Mouse (Mus musculus) liver (tissue): ENCODE data around the gene Plaa.
A peak's percentile ranks its signal among the peaks of the same experiment; 100 is the strongest.

ENCODE experiments used
- DNase-seq: peaks from one replicate; pipeline ENCODE4 v3.0.0-alpha.2; 2020; ENCODE audit warnings: mixed read lengths

The Plaa gene

GRCm38 (mm10) chr4:94554955-94555494 lies 48.0 kb downstream of the Plaa start:
- DNase-seq = peak; percentile 60

GRCm38 (mm10) chr4:94544321-94544720 lies 58.7 kb downstream of the Plaa start:
- DNase-seq = no peak

GRCm38 (mm10) chr4:94543041-94543440 lies 60.0 kb downstream of the Plaa start:
- no peak for DNase-seq

DNA sequence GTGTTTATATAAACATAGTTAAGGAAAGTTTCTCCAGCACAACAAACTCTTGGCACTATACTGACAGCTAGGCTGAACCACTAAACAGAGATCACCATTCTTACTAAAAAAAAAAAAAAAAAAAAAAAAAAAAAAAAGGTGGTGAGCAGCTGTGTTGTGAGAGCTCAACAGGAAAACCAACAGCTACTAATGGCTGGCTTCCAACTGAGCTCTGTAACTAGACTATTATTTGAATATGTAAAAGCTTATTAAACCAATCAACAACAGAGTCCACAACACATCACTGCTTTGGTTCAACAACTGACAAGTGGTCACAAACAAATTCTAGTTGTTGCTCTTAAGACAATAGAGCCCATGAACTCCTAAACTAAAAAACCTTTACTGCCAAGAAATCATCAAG lies 69.8 kb downstream of the Plaa start:
- DNase-seq = no peak

- DNase-seq = no peak
These were observed 73.6 kb downstream of the Plaa start for GRCm38 (mm10) chr4:94529448-94529847.

DNA sequence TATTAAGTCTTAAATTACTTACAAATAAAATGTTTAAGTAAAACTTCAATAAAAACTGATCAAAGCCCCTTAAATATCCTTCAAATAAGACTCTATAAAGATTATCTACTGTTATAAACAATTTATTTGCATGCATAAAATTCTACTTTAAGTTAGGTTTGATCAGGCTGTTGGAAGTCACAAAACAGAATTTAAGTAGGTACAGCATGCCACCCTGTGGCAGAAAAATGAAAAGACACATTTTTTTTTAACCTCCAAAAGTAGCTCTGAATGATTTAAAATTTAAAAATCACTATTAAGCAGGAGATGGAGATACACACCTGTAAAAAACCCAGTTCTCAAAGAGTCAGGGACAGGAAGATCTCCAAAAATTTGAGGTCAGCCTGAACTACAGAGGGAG lies 79.7 kb downstream of the Plaa start:
- no peak for DNase-seq

GRCm38 (mm10) chr4:94517631-94518030 lies 85.4 kb downstream of the Plaa start:
- peak; percentile 57 for DNase-seq
